Mouse (Mus musculus) kidney, embryonic 14.5 days (tissue): ENCODE results near the gene Glrx5. TPM values are rescaled to one million over a fixed set of nuclear protein-coding genes. Genes with fewer than 3 reads are reported as not detected.

Experiments
- ATAC-seq: fragments of 200-750 bp; cut with Nextera tagmentation; 2 replicates; pipeline ENCODE4 v1.8.0; 2017; ENCODE audit warnings: moderate number of reproducible peaks, mild to moderate bottlenecking, moderate TSS enrichment, moderate library complexity; ENCODE audit not compliant: low FRiP score, low TSS enrichment
- H3K27ac ChIP-seq: fragments of 300-500 bp; sonication (generic); 2 replicates; pipeline ENCODE4 v1.5.1; 2014; ENCODE audit warnings: low read depth, mild to moderate bottlenecking, low read length, moderate library complexity, mixed read lengths
- H3K27me3 ChIP-seq: fragments of 300-500 bp; sonication (generic); 2 replicates; pipeline ENCODE4 v1.6.1; 2014; ENCODE audit warnings: mild to moderate bottlenecking, low read length; ENCODE audit not compliant: control insufficient read depth, insufficient read depth
- H3K36me3 ChIP-seq: fragments of 300-500 bp; sonication (generic); 2 replicates; pipeline ENCODE4 v1.6.1; 2014; ENCODE audit warnings: low read length, mixed read lengths; ENCODE audit not compliant: control insufficient read depth, insufficient read depth
- H3K4me1 ChIP-seq: fragments of 300-500 bp; sonication (generic); 2 replicates; pipeline ENCODE4 v1.6.1; 2014; ENCODE audit warnings: low read length, mixed read lengths; ENCODE audit not compliant: control insufficient read depth, insufficient read depth
- H3K4me2 ChIP-seq: fragments of 300-500 bp; sonication (generic); replicated peaks from 2 replicates; pipeline ENCODE4 v1.6.1; 2014; ENCODE audit warnings: low read depth, mild to moderate bottlenecking, low read length
- H3K4me3 ChIP-seq: fragments of 300-500 bp; sonication (generic); 2 replicates; pipeline ENCODE4 v1.5.1; 2014; ENCODE audit warnings: mild to moderate bottlenecking, low read length
- H3K9ac ChIP-seq: fragments of 300-500 bp; sonication (generic); 2 replicates; pipeline ENCODE4 v1.6.1; 2014; ENCODE audit warnings: low read depth, mild to moderate bottlenecking, low read length, moderate library complexity
- H3K9me3 ChIP-seq: fragments of 300-500 bp; sonication (generic); 2 replicates; pipeline ENCODE4 v1.6.1; 2016; ENCODE audit warnings: low read length; ENCODE audit not compliant: control insufficient read depth
- WGBS: fragments of 180-500 bp; shearing (Covaris S2); extraction: QIAGEN DNeasy Blood & Tissue Kit; methylation state at CpG from one replicate; pipeline ENCODE4 v1.1.7; 2014; 5-methylcytosine and 5-hydroxymethylcytosine counted together
- microRNA-seq: library from miRNA; unstranded; fragments of <30 nt; microRNA quantifications from one replicate; pipeline ENCODE4, GENCODE M21; 2016
- polyA plus RNA-seq: library from polyadenylated mRNA; unstranded; fragments of >200 nt; fragmentation: Nextera tagmentation; extraction: Ambion mirVana; gene quantifications from 2 replicates; pipeline ENCODE4 v1.2.1, GENCODE M21; 2014

Gene Glrx5
- polyA plus RNA-seq, 1 experiment from 2014 or later = 195 TPM

GRCm38 (mm10) chr12:105086781-105087180 lies 54.3 kb downstream of the Glrx5 start:
- Histone ChIP-seq H3K9ac (no peak overlapping the region), H3K4me2 (no peak overlapping the region), H3K9me3 (0 out of 2 replicates have a peak, but pooled peaks cover 2% of the 10 kb centered on the region), H3K4me1 (no peaks in the 10 kb centered on the region), H3K4me3 (no peak overlapping the region), H3K27ac (no peak overlapping the region), H3K36me3 (no peaks in the 10 kb centered on the region), H3K27me3 (no peaks in the 10 kb centered on the region)
- ATAC-seq = no peak
- 93% methylated on average over 6 of the region's 6 CpGs for WGBS

GRCm38 (mm10) chr12:105087353-105087752 lies 54.9 kb downstream of the Glrx5 start:
- 67% methylated on average over 3 of the region's 3 CpGs for WGBS
- Histone ChIP-seq H3K4me2 (no peak overlapping the region), H3K4me1 (no peaks in the 10 kb centered on the region), H3K36me3 (no peaks in the 10 kb centered on the region), H3K27me3 (no peaks in the 10 kb centered on the region), H3K27ac (no peak overlapping the region), H3K4me3 (no peak overlapping the region), H3K9ac (no peak overlapping the region), H3K9me3 (0 out of 2 replicates have a peak, but pooled peaks cover 2% of the 10 kb centered on the region)
- no peak for ATAC-seq

GRCm38 (mm10) chr12:105089231-105089630 lies 56.7 kb downstream of the Glrx5 start:
- no peak overlapping the region for H3K27ac ChIP-seq
- WGBS = 66% methylated on average over 5 of the region's 5 CpGs
- H3K27me3 ChIP-seq = no peaks in the 10 kb centered on the region
- no peak overlapping the region for H3K9ac ChIP-seq
- H3K36me3 ChIP-seq = no peaks in the 10 kb centered on the region
- ATAC-seq = no peak
- H3K4me3 ChIP-seq = no peak overlapping the region
- H3K4me2 ChIP-seq = no peak overlapping the region
- 0 out of 2 replicates have a peak, but pooled peaks cover 2% of the 10 kb centered on the region for H3K9me3 ChIP-seq
- H3K4me1 ChIP-seq = no peaks in the 10 kb centered on the region

GRCm38 (mm10) chr12:105091604-105092003 lies 59.1 kb downstream of the Glrx5 start:
- H3K4me1 ChIP-seq = no peaks in the 10 kb centered on the region
- H3K27me3 ChIP-seq = no peaks in the 10 kb centered on the region
- H3K9me3 ChIP-seq = 0 out of 2 replicates have a peak, but pooled peaks cover 2% of the 10 kb centered on the region
- H3K27ac ChIP-seq = no peak overlapping the region
- H3K36me3 ChIP-seq = no peaks in the 10 kb centered on the region
- no peak overlapping the region for H3K9ac ChIP-seq
- WGBS = 83% methylated on average over 6 of the region's 6 CpGs
- ATAC-seq = no peak
- H3K4me3 ChIP-seq = no peak overlapping the region
- H3K4me2 ChIP-seq = no peak overlapping the region

Small RNA genes lying within 50 kb of the gene (microRNA-seq; reads per million reads assigned to microRNA genes)
- gene Mir3069 = 0.84 reads per million

Other genes starting within 250 kb of the Glrx5 start
- 3.3 and 5.3 TPM in 2 replicates for gene Clmn, start 167.6 kb upstream of the Glrx5 start, polyA plus RNA-seq
- 0.24 and 0.51 TPM in 2 replicates for gene Syne3, start 22.9 kb upstream of the Glrx5 start, polyA plus RNA-seq
- gene Tcl1b2, start 113.3 kb downstream of the Glrx5 start, polyA plus RNA-seq = not detected in 2 replicates
- gene Tcl1b1, start 127.0 kb downstream of the Glrx5 start, polyA plus RNA-seq = not detected in 2 replicates
- not detected in 2 replicates for gene Tcl1b5, start 143.7 kb downstream of the Glrx5 start, polyA plus RNA-seq
- not detected in 2 replicates for gene Tcl1b3, start 158.4 kb downstream of the Glrx5 start, polyA plus RNA-seq
- gene Tcl1b4, start 169.3 kb downstream of the Glrx5 start, polyA plus RNA-seq = not detected in 2 replicates
- not detected in 2 replicates for gene Tcl1, start 190.1 kb downstream of the Glrx5 start, polyA plus RNA-seq